Mouse (Mus musculus): ENCODE results near the gene 2610528J11Rik. TPM values are rescaled to one million over a fixed set of nuclear protein-coding genes. Genes with fewer than 3 reads are reported as not detected.

2610528J11Rik gene
- polyA plus RNA-seq, 1 experiment from 2014 or later: 1.2 TPM

- no peak overlapping the region for H3K27ac ChIP-seq
- no peaks in the 10 kb centered on the region for H3K36me3 ChIP-seq
- H3K9ac ChIP-seq: no peak overlapping the region
- no peak overlapping the region for H3K4me3 ChIP-seq
- peaks cover 14% of the 10 kb centered on the region for H3K27me3 ChIP-seq
- ATAC-seq (ENCODE audit: low FRiP score): no peak
- H3K4me1 ChIP-seq: no peaks in the 10 kb centered on the region
- no peaks in the 10 kb centered on the region for H3K9me3 ChIP-seq (replicated peaks)
- no peak overlapping the region for H3K4me2 ChIP-seq (replicated peaks)
- WGBS: 7% methylated on average over 6 of the region's 6 CpGs
Observed at GRCm38 (mm10) chr4:118576097-118576496, 49.3 kb downstream of the 2610528J11Rik start.

DNA sequence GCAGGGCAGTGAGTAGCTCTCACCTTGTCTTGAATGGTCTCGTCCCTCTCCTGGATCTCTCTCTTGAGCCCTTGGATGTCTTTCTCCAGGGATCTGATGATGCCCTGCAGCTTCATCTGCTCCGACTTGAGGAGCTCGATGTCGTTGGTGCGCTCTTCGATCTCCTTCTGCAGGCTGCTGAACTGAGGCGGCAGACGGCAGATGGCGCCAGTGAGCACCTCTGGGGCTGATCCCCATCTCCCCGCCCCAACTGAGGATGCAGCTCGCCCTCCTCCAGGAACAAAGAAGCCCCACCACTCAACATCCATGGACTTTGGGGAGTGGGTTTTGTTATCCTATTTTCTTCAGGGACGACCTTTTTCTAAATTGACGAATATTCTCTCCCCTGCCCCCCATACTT is 52.5 kb downstream of the 2610528J11Rik start:
- H3K4me2 ChIP-seq (replicated peaks): no peak overlapping the region
- 52% methylated on average over 13 of the region's 13 CpGs for WGBS
- H3K4me3 ChIP-seq: no peak overlapping the region
- ATAC-seq (ENCODE audit: low FRiP score): no peak
- no peaks in the 10 kb centered on the region for H3K9me3 ChIP-seq (replicated peaks)
- H3K27ac ChIP-seq: no peak overlapping the region
- H3K9ac ChIP-seq: no peak overlapping the region
- H3K4me1 ChIP-seq: peaks cover 5% of the 10 kb centered on the region; the same call in 1 of the 2 replicates
- H3K36me3 ChIP-seq: no peaks in the 10 kb centered on the region
- H3K27me3 ChIP-seq: peaks cover 14% of the 10 kb centered on the region

Other genes starting within 250 kb of the 2610528J11Rik start
- 131 and 137 TPM in 2 replicates for gene Ptprf, start 235.6 kb upstream of the 2610528J11Rik start, polyA plus RNA-seq (2016; fragmentation: Nextera tagmentation; extraction: Ambion mirVana)
- 11.5 and 13.6 TPM in 2 replicates for gene Szt2, start 117.7 kb upstream of the 2610528J11Rik start, polyA plus RNA-seq (2016; fragmentation: Nextera tagmentation; extraction: Ambion mirVana)
- gene Med8, start 117.7 kb upstream of the 2610528J11Rik start, polyA plus RNA-seq (2016; fragmentation: Nextera tagmentation; extraction: Ambion mirVana): 125 and 131 TPM in 2 replicates
- 38.6 and 41.7 TPM in 2 replicates for gene Elovl1, start 98.9 kb upstream of the 2610528J11Rik start, polyA plus RNA-seq (2016; fragmentation: Nextera tagmentation; extraction: Ambion mirVana)
- gene Cdc20, start 89.6 kb upstream of the 2610528J11Rik start, polyA plus RNA-seq (2016; fragmentation: Nextera tagmentation; extraction: Ambion mirVana): 151 and 168 TPM in 2 replicates
- 0.53 and 0.56 TPM in 2 replicates for gene Mpl, start 69.5 kb upstream of the 2610528J11Rik start, polyA plus RNA-seq (2016; fragmentation: Nextera tagmentation; extraction: Ambion mirVana)
- gene Tie1, start 36.9 kb upstream of the 2610528J11Rik start, polyA plus RNA-seq (2016; fragmentation: Nextera tagmentation; extraction: Ambion mirVana): 19.0 and 21.1 TPM in 2 replicates
- 0.72 and 0.81 TPM in 2 replicates for gene Tmem125, start 17.0 kb downstream of the 2610528J11Rik start, polyA plus RNA-seq (2016; fragmentation: Nextera tagmentation; extraction: Ambion mirVana)
- gene Cfap57, start 93.8 kb downstream of the 2610528J11Rik start, polyA plus RNA-seq (2016; fragmentation: Nextera tagmentation; extraction: Ambion mirVana): 1.7 TPM in 2 replicates
- 151 and 160 TPM in 2 replicates for gene Ebna1bp2, start 93.8 kb downstream of the 2610528J11Rik start, polyA plus RNA-seq (2016; fragmentation: Nextera tagmentation; extraction: Ambion mirVana)
- gene Olfr62, start 132.0 kb downstream of the 2610528J11Rik start, polyA plus RNA-seq (2016; fragmentation: Nextera tagmentation; extraction: Ambion mirVana): not detected in 2 replicates
- gene Olfr1342, start 165.8 kb downstream of the 2610528J11Rik start, polyA plus RNA-seq (2016; fragmentation: Nextera tagmentation; extraction: Ambion mirVana): 0.09 TPM in 1 of 2 replicates, not detected in the other
- gene Olfr1341, start 176.5 kb downstream of the 2610528J11Rik start, polyA plus RNA-seq (2016; fragmentation: Nextera tagmentation; extraction: Ambion mirVana): not detected in 2 replicates
- gene Olfr1340, start 193.1 kb downstream of the 2610528J11Rik start, polyA plus RNA-seq (2016; fragmentation: Nextera tagmentation; extraction: Ambion mirVana): not detected in 2 replicates
- gene Olfr1339, start 205.2 kb downstream of the 2610528J11Rik start, polyA plus RNA-seq (2016; fragmentation: Nextera tagmentation; extraction: Ambion mirVana): not detected in 2 replicates
- not detected in 2 replicates for gene Olfr1338, start 231.7 kb downstream of the 2610528J11Rik start, polyA plus RNA-seq (2016; fragmentation: Nextera tagmentation; extraction: Ambion mirVana)

Measured in hindbrain, embryonic 12.5 days (tissue).